Mouse (Mus musculus) MN1 (cell line): Measurements from ENCODE around the gene Vmn2r113.
"Not testable (repeated sequence)": the region's sequence is repeated elsewhere in the genome, so short reads cannot be mapped to it uniquely, and the experiment has no call there.

Source experiments
- DNase-seq: peaks from one replicate; pipeline ENCODE4 v3.0.0-alpha.2; 2016; ENCODE audit warnings: low spot score

Vmn2r113 gene

GRCm38 (mm10) chr17:22942684-22943083 is at the start of gene Vmn2r113:
TSS of gene Vmn2r113 (plus strand) at chr17:22942984.
- not testable (repeated sequence) for DNase-seq
